23 mouse cellular contexts compared by ENCODE assay signal in genomic region chr9:75051841-75052240, GRCm38 (mm10). TPM values are rescaled to one million over a fixed set of nuclear protein-coding genes. Genes with fewer than 3 reads are reported as not detected.
A peak's percentile ranks its signal among the peaks of the same experiment; 100 is the strongest.
DNase-seq lines count a peak whose midpoint lies in the region; ATAC-seq and TF ChIP-seq lines count a peak whose summit lies in the region.
"Had no signal": no experiment of that assay in that cellular context is flagged by ENCODE, and none has a peak within 500 bp of the region (broad histone marks: within the 10 kb centered on the region; RNA-seq: fewer than 3 reads in every experiment).

No protein-coding gene starts in this region.

- intact Hi-C loops in left cerebral cortex, postnatal 14 days (cut with DNase I) = loop anchor here (5.0 to 10.0 kb wide), 3 partner anchors 150 to 383 kb away; no protein-coding TSS in a partner anchor

- H3K4me3 ChIP-seq in layer of hippocampus, adult 2 months = no peak overlapping the region
- peak overlapping the region; percentile 80; the same call in 1 of the 2 replicates for H3K4me3 ChIP-seq in cortical plate, adult 2 months (ENCODE audit: insufficient read depth, low read length)
- no peak overlapping the region for H3K4me3 ChIP-seq in heart, embryonic 12.5 days
- H3K4me3 ChIP-seq: embryonic facial prominence, embryonic 12.5 days; embryonic facial prominence, embryonic 15.5 days; heart, embryonic 13.5 days; hindbrain, embryonic 15.5 days had no signal

- H3K9ac ChIP-seq in heart, embryonic 12.5 days = no peak overlapping the region
- H3K9ac ChIP-seq: embryonic facial prominence, embryonic 12.5 days; embryonic facial prominence, embryonic 15.5 days; forebrain, postnatal 0 days; heart, embryonic 13.5 days; hindbrain, embryonic 15.5 days had no signal

- no peak for DNase-seq in layer of hippocampus, adult 2 months (ENCODE audit: low spot score in 2 of 2)
- DNase-seq in layer of hippocampus, adult 9-11 months = no peak
- peak; percentile 46 to 60 for DNase-seq in left cerebral cortex, postnatal 14 days (ENCODE audit: low spot score in 2 of 2)
- DNase-seq in left cerebral cortex, adult 18-20 months (ENCODE audit: low spot score in 2 of 2) = no peak
- DNase-seq: adrenal gland, adult 8-10 months; adrenal gland, postnatal 25 days; cerebellum, adult 18-20 months; cerebellum, adult 9-10 months; cerebellum, postnatal 14 days; forebrain, postnatal 0 days; gastrocnemius, postnatal 25 days; heart, adult 18-20 months; heart, postnatal 14 days; heart, postnatal 4 days had no signal

- H3K36me3 ChIP-seq in heart, embryonic 12.5 days = peaks cover 10% of the 10 kb centered on the region

- H3K4me1 ChIP-seq in cortical plate, adult 2 months (ENCODE audit: control insufficient read depth, insufficient read depth, low read length) = peaks cover 3% of the 10 kb centered on the region; the same call in 1 of the 2 replicates
- H3K4me1 ChIP-seq in heart, embryonic 12.5 days (replicated peaks) = peaks cover 5% of the 10 kb centered on the region
- H3K4me1 ChIP-seq: embryonic facial prominence, embryonic 12.5 days; embryonic facial prominence, embryonic 15.5 days had no signal

- ATAC-seq in heart, embryonic 12.5 days (ENCODE audit: insufficient number of reproducible peaks, low FRiP score) = no peak
- ATAC-seq: activated CD4-positive, CD25-positive, alpha-beta regulatory T cell, adult 4 months; CD4-positive, CD25-positive, alpha-beta regulatory T cell, adult 4 months; forebrain, embryonic 14.5 days; forebrain, postnatal 0 days had no signal

- no peaks in the 10 kb centered on the region for H3K9me3 ChIP-seq in heart, embryonic 12.5 days (replicated peaks)
- H3K9me3 ChIP-seq: embryonic facial prominence, embryonic 12.5 days; embryonic facial prominence, embryonic 15.5 days; heart, embryonic 13.5 days; hindbrain, embryonic 15.5 days had no signal

- peak overlapping the region; percentile 33; the same call in 1 of the 2 replicates for H3K27ac ChIP-seq in layer of hippocampus, adult 2 months
- no peak overlapping the region; the same call in 1 of the 2 replicates for H3K27ac ChIP-seq in cortical plate, adult 2 months (ENCODE audit: insufficient read depth, low read length)
- no peak overlapping the region for H3K27ac ChIP-seq in heart, embryonic 12.5 days (ENCODE audit: poor library complexity, severe bottlenecking)
- H3K27ac ChIP-seq: embryonic facial prominence, embryonic 12.5 days; embryonic facial prominence, embryonic 15.5 days; heart, embryonic 13.5 days; hindbrain, embryonic 15.5 days had no signal

- no peak for TF ChIP-seq CTCF in layer of hippocampus, adult 2 months (conservative IDR thresholded peaks at IDR 0.05)
- TF ChIP-seq CTCF in cortical plate, adult 2 months (IDR thresholded peaks at IDR 0.05; ENCODE audit: extremely low read depth, insufficient read depth, low read length) = no peak

- H3K4me2 ChIP-seq in heart, embryonic 12.5 days = no peak overlapping the region
- H3K4me2 ChIP-seq: embryonic facial prominence, embryonic 12.5 days; embryonic facial prominence, embryonic 15.5 days; heart, embryonic 13.5 days; hindbrain, embryonic 15.5 days had no signal

- WGBS in heart, embryonic 12.5 days = 78% methylated on average over 4 of the region's 4 CpGs

- TF ChIP-seq POLR2A in cortical plate, adult 2 months (IDR thresholded peaks at IDR 0.05; ENCODE audit: extremely low read depth, insufficient read depth, low read length) = peak; percentile 67; the same call in 1 of the 2 replicates

- no peaks in the 10 kb centered on the region for H3K27me3 ChIP-seq in heart, embryonic 12.5 days (replicated peaks)
- H3K27me3 ChIP-seq: embryonic facial prominence, embryonic 12.5 days; embryonic facial prominence, embryonic 15.5 days; heart, embryonic 13.5 days; hindbrain, embryonic 15.5 days had no signal

RNA-seq across cellular contexts. Expression of gene Arpp19, which starts 14.4 kb away (rescaled TPM):
- 100 to 1,000 TPM; 163 to 170 TPM for total RNA-seq in layer of hippocampus, adult 2 months (2021)
- 100 to 1,000 TPM; 280 to 339 TPM for total RNA-seq in left cerebral cortex, postnatal 14 days (2021)
- total RNA-seq in left cerebral cortex, adult 18-20 months (2021) = 100 to 1,000 TPM; 457 to 468 TPM
- 390 and 417 TPM in 2 replicates for polyA plus RNA-seq in cortical plate, adult 2 months (2012; rRNA removed)
- polyA plus RNA-seq in heart, embryonic 12.5 days (2016; fragmentation: Nextera tagmentation; extraction: Ambion mirVana) = 265 and 268 TPM in 2 replicates

RNA-seq across cellular contexts. Expression of gene Myo5a, which starts 19.0 kb away (rescaled TPM):
- 100 to 1,000 TPM; 201 to 210 TPM for total RNA-seq in layer of hippocampus, adult 2 months (2021)
- total RNA-seq in left cerebral cortex, postnatal 14 days (2021) = 100 to 1,000 TPM; 256 TPM
- total RNA-seq in left cerebral cortex, adult 18-20 months (2021) = 100 to 1,000 TPM; 282 to 297 TPM
- polyA plus RNA-seq in cortical plate, adult 2 months (2012; rRNA removed) = 115 and 116 TPM in 2 replicates
- polyA plus RNA-seq in heart, embryonic 12.5 days (2016; fragmentation: Nextera tagmentation; extraction: Ambion mirVana) = 15.8 and 17.4 TPM in 2 replicates

Comparison
In these comparisons a context has a peak if more than half of its experiments do, and no peak if none do; other contexts are left out.
1. DNase-seq: peak in left cerebral cortex, postnatal 14 days (2 of 2); none in layer of hippocampus, adult 2 months (0 of 2), layer of hippocampus, adult 9-11 months (single experiment) and left cerebral cortex, adult 18-20 months (0 of 2).